In the genomic region with DNA sequence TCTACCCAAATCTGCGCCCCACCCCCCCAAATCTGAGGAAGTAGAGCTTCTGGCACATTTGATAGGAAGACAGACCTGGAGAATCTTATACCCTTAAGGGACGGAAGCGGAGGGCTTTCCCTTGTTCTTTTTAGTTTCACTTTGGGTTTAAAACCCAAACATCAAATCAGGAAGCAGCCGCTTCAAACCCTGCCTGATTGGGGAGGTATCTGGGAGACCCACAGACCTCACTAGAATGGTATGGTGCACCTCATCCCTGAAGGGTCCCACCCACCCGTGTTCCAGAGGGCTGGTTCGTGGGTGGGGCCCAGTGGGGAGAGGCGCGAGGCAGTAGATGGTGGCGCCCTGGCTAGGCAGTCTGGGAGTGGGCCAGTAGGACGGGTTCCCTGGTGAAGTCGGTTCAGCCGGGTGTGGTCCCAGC, we compare ENCODE assay signal across 7 mouse cellular contexts. TPM values are rescaled to one million over a fixed set of nuclear protein-coding genes. Genes with fewer than 3 reads are reported as not detected.
A peak's percentile ranks its signal among the peaks of the same experiment; 100 is the strongest.
DNase-seq lines count a peak whose midpoint lies in the region; ATAC-seq and TF ChIP-seq lines count a peak whose summit lies in the region.

No protein-coding gene starts in this region.

- no peaks in the 10 kb centered on the region for H3K9me3 ChIP-seq in neural tube, embryonic 15.5 days (replicated peaks)
- H3K9me3 ChIP-seq in intestine, embryonic 16.5 days (ENCODE audit: control insufficient read depth, low read length): no peaks in the 10 kb centered on the region

- DNase-seq in neural tube, embryonic 10.5 days (ENCODE audit: extremely low spot score, low spot score): no peak
- peak in 1 of 2 experiments; percentile 40 for DNase-seq in spleen, adult 2 months (ENCODE audit: low read depth in 1 of 2, low spot score in 2 of 2)
- no peak for DNase-seq in left cerebral cortex, postnatal 36 days (ENCODE audit: low spot score in 2 of 2)
- no peak for DNase-seq in cerebellum, adult 18-20 months

- 0 out of 2 replicates have a peak overlapping the region, but pooled peaks have one; percentile 6 for H3K4me2 ChIP-seq in neural tube, embryonic 15.5 days
- peak overlapping the region; percentile 45 for H3K4me2 ChIP-seq in intestine, embryonic 16.5 days (ENCODE audit: low read depth, low read length)

- TF ChIP-seq CTCF in cortical plate, adult 2 months (IDR thresholded peaks at IDR 0.05; ENCODE audit: extremely low read depth, insufficient read depth, low read length): no peak
- TF ChIP-seq CTCF in spleen, adult 2 months (IDR thresholded peaks at IDR 0.05; ENCODE audit: extremely low read depth, insufficient read depth, insufficient read length, insufficient replicate concordance): no peak

- intact Hi-C loops in left cerebral cortex, postnatal 36 days (cut with DNase I): no loop called here

- 87% methylated on average over 12 of the region's 12 CpGs for WGBS in neural tube, embryonic 15.5 days
- 57% methylated on average over 12 of the region's 12 CpGs for WGBS in intestine, embryonic 16.5 days
- 2% methylated on average over 12 of the region's 12 CpGs for WGBS in spleen, adult 2 months

- peaks cover 68% of the 10 kb centered on the region for H3K4me1 ChIP-seq in neural tube, embryonic 15.5 days
- peaks cover 20% of the 10 kb centered on the region for H3K4me1 ChIP-seq in cortical plate, adult 2 months (ENCODE audit: control insufficient read depth, insufficient read depth, low read length)
- H3K4me1 ChIP-seq in intestine, embryonic 16.5 days (ENCODE audit: control insufficient read depth, insufficient read depth, low read length): peaks cover 58% of the 10 kb centered on the region
- peaks cover 12% of the 10 kb centered on the region; the same call in 1 of the 2 replicates for H3K4me1 ChIP-seq in spleen, adult 2 months (ENCODE audit: control insufficient read depth, insufficient read depth, insufficient read length)

- no peaks in the 10 kb centered on the region for H3K27me3 ChIP-seq in neural tube, embryonic 15.5 days (replicated peaks)
- no peaks in the 10 kb centered on the region for H3K27me3 ChIP-seq in intestine, embryonic 16.5 days (replicated peaks; ENCODE audit: control insufficient read depth, insufficient read depth, low read length)
- H3K27me3 ChIP-seq in spleen, adult 2 months (ENCODE audit: control insufficient read depth, insufficient read depth, low read length): no peaks in the 10 kb centered on the region

- TF ChIP-seq POLR2A in cortical plate, adult 2 months (IDR thresholded peaks at IDR 0.05; ENCODE audit: extremely low read depth, insufficient read depth, low read length): no peak
- TF ChIP-seq POLR2A in spleen, adult 2 months (IDR thresholded peaks at IDR 0.05; ENCODE audit: low read depth, low read length): peak; percentile 6; the same call in 1 of the 2 replicates

- H3K9ac ChIP-seq in neural tube, embryonic 15.5 days (replicated peaks): no peak overlapping the region
- H3K9ac ChIP-seq in intestine, embryonic 16.5 days (ENCODE audit: low read depth, low read length): peak overlapping the region; percentile 52

- H3K36me3 ChIP-seq in neural tube, embryonic 15.5 days: 0 out of 2 replicates have a peak, but pooled peaks cover 3% of the 10 kb centered on the region
- H3K36me3 ChIP-seq in intestine, embryonic 16.5 days (ENCODE audit: control insufficient read depth, insufficient read depth, low read length): no peaks in the 10 kb centered on the region
- H3K36me3 ChIP-seq in spleen, adult 2 months (ENCODE audit: control insufficient read depth, insufficient read depth, low read length): no peaks in the 10 kb centered on the region

- H3K27ac ChIP-seq in neural tube, embryonic 15.5 days (replicated peaks): no peak overlapping the region
- H3K27ac ChIP-seq in cortical plate, adult 2 months (ENCODE audit: insufficient read depth, low read length): 0 out of 2 replicates have a peak overlapping the region, but pooled peaks have one; percentile 5
- H3K27ac ChIP-seq in intestine, embryonic 16.5 days (ENCODE audit: low read length): peak overlapping the region; percentile 72
- H3K27ac ChIP-seq in spleen, adult 2 months (ENCODE audit: insufficient read depth, low read length): peak overlapping the region; percentile 80

- H3K4me3 ChIP-seq in neural tube, embryonic 15.5 days (replicated peaks): no peak overlapping the region
- H3K4me3 ChIP-seq in cortical plate, adult 2 months (ENCODE audit: insufficient read depth, low read length): no peak overlapping the region
- H3K4me3 ChIP-seq in intestine, embryonic 16.5 days (ENCODE audit: low read length): peak overlapping the region; percentile 26
- peak overlapping the region; percentile 65 for H3K4me3 ChIP-seq in spleen, adult 2 months (ENCODE audit: extremely low read depth, insufficient read depth, insufficient read length)

- no peak for ATAC-seq in neural tube, embryonic 15.5 days (ENCODE audit: low FRiP score)
- ATAC-seq in intestine, embryonic 16.5 days: 0 out of 2 replicates have a peak, but pooled peaks have one; percentile 4

RNA-seq across cellular contexts. Expression of a gene that starts 44.7 kb away (rescaled TPM):
- 40.8 and 169 TPM in 2 replicates for polyA plus RNA-seq in neural tube, embryonic 15.5 days (2015; fragmentation: Nextera tagmentation; extraction: Ambion mirVana)
- 46.3 and 47.7 TPM in 2 replicates for polyA plus RNA-seq in cortical plate, adult 2 months (2012; rRNA removed)
- 1,232 and 1,258 TPM in 2 replicates for polyA plus RNA-seq in intestine, embryonic 16.5 days (2015; fragmentation: Nextera tagmentation; extraction: Ambion mirVana)
- 100 and 116 TPM in 2 replicates for polyA plus RNA-seq in spleen, adult 2 months (2012; rRNA removed)
- total RNA-seq in left cerebral cortex, postnatal 36 days (2021): 10 to 100 TPM; 16.6 to 16.9 TPM

Comparison
In these comparisons a context has a peak if more than half of its experiments do, and no peak if none do; other contexts are left out.
1. H3K4me3 ChIP-seq: peak in intestine, embryonic 16.5 days (single experiment) and spleen, adult 2 months (single experiment); none in neural tube, embryonic 15.5 days (single experiment) and cortical plate, adult 2 months (single experiment).